Mouse (Mus musculus) CH12F3 (cell line): ENCODE results near the gene Gm39115.
"Not testable (repeated sequence)": the region's sequence is repeated elsewhere in the genome, so short reads cannot be mapped to it uniquely, and the experiment has no call there.

Experiments
- in situ Hi-C: fragments of 300-500 bp; cut with MboI; formaldehyde crosslinking; loops from 2 replicates; pipeline ENCODE4 v1.14.3; 2020; ENCODE audit warnings: low sequenced_read_pairs

Gene Gm39115

DNA sequence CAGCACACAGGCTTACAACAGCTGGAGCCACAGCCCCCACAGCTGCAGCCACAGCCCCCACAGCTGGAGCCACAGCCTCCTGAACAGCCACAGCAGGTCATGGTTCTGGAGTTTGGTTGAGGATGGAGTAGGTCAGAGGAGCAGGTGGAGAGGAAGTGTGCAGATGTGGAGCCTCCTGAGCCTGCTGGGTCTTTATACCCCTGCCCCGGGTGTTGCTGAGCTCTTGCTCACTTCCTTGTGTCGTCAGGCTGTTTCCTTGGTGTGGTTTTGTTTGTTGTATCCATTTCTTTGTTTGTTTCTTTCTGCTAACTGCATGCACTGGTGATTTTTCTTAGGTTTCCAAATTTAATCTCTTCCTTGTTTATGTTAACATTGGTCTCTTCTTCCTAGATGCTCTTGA lies at the start of gene Gm39115:
Gm39115 (minus strand) TSS at position 101 of the 400 bp plus-strand sequence.
- in situ Hi-C loops: not testable (repeated sequence)

DNA sequence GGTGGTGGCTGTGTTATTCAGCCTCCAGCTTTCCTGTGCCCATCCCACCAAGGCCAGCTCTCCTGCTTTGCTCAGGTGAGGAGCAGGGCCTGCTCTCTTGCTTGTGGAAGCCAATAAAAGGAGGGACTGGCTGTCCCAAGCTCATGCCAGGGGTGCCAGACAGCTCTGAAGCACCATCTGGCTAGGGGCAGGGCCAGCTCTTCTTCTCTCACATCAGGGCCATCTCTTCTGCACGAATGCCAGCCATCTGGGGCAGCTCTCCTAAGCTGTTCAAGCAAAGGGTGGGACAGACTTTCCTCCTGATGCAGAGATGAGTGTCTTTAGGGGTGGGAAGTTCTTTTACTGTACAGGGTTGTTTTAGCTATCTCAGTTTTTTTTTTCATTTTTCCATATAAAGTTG lies 45.2 kb upstream of the Gm39115 start:
- in situ Hi-C loops: no loop called here

DNA sequence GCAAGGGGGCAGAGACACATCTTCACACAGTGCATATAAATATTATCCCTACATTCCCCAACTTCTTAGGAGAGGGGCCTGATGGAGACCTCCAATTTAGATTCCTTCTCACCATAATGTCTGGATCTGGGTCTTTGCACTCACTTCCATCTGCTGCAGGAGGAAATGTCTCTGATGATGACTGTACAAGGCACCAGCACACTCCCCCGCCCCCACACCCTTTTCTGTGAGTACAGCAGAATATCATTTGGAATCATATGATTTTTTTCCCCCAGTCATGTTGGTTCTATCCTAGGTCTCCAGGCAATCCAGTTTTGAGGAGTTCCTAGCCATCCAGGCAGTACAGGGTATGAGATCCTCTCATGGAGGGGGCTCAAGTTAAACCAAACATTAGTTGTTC lies 42.9 kb upstream of the Gm39115 start:
- in situ Hi-C loops: no loop called here

DNA sequence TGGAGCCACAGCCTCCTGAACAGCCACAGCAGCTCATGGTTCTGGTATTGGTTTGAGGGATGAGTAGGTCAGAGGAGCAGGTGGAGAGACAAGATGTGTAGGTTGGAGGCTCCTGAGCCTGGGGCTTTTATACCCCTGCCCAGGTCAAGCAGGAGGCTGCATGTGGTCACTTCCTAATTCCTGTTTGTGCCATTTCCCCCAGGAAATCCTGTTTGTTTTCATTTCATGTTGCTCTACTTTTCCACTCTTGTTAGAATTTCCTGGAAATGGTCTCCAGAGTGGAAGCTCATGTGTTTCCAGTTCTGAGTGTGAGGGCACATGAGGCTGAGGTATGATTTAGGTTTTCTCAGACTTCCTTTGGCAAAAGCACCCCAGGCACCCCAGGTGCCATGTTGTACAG lies 40.1 kb upstream of the Gm39115 start, which contains the start of gene Krtap5-2:
Krtap5-2 (minus strand) TSS at position 101 of the 400 bp plus-strand sequence.
- in situ Hi-C loops: not testable (repeated sequence)

DNA sequence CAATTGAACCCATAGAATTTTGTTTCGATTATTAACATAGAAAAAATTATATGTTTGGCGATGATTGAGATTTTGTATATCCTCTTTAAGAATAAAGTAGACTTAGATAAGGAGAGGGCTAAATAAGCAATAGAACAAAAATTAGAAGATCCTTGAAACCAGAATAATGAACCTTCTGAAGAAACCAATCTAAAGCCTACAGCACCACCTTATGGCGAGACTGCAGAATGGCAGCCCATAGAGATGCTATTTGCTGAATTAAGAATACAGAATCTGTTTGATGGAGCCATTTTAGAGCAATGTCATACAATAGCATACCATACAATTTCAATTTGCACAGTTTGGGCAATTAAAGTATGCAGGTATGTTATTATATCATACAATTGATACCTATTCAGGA lies 34.0 kb upstream of the Gm39115 start:
- in situ Hi-C loops: no loop called here

DNA sequence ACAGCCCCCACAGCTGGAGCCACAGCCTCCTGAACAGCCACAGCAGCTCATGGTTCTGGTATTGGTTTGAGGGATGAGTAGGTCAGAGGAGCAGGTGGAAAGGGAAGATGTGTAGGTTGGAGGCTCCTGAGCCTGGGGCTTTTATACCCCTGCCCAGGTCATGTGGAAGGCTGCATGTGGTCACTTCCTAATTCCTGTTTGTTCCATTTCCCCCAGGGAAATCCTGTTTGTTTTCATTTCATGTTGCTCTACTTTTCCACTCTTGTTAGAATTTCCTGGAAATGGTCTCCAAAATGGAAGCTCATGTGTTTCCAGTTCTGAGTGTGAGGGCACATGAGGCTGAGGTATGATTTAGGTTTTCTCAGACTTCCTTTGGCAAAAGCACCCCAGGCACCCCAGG lies 29.8 kb upstream of the Gm39115 start, which contains the start of gene Gm4553:
Gm4553 (minus strand) TSS at position 101 of the 400 bp plus-strand sequence.
- in situ Hi-C loops: not testable (repeated sequence)

DNA sequence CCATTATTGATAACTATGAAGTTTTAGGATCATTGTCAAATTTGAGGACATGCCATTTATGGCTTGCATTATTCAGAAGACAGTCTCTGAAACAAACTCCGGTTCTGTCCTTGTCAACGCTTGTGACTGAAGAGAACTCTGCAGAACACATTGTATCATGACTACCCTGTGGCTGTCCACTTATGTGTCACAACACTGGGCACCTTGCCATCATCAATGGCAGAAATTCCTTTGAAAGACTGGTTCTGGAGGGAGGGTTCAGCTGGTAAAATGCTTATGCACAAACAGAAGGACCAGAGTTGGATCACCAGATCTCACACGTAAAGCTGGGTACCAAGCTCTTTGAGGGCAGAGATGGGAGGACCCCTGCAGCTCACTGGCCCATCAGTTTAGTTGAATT lies 23.5 kb upstream of the Gm39115 start:
- in situ Hi-C loops: no loop called here

DNA sequence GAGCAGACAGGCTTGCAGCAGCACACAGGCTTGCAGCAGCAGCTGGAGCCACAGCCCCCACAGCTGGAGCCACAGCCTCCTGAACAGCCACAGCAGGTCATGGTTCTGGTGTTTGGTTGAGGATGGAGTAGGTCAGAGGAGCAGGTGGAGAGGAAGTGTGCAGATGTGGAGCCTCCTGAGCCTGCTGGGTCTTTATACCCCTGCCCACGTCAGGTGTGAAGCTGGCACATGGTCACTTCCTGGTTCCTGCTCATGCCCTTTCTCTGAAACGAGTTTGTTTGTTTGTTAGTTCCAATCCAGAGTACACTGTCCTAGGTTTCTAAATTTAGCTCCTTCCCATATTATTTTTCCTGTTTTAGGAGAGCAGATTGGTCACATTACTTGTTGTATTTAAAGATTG lies 21.2 kb upstream of the Gm39115 start, which contains the start of gene Gm29735:
Gm29735 (minus strand) TSS at position 101 of the 400 bp plus-strand sequence.
- in situ Hi-C loops: not testable (repeated sequence)

DNA sequence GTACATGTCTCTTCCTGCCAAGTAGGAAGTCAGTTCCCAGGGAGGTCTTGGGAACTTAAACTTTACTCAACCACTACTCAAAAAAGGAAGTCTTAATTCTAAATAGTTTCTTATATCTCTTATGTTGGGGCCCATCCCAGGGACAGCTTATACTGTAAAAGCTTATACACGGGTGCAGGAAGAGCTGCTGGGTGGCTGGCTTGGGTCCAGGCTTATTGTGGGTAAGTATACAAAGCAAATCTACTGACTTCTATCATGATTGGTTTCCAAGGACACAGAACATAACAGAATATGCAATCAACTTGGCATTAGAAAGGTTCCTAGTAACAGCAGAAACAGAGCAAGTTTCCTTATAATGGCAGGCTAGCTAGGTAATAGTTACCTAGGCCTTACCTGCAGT lies 19.5 kb upstream of the Gm39115 start:
- in situ Hi-C loops: no loop called here

DNA sequence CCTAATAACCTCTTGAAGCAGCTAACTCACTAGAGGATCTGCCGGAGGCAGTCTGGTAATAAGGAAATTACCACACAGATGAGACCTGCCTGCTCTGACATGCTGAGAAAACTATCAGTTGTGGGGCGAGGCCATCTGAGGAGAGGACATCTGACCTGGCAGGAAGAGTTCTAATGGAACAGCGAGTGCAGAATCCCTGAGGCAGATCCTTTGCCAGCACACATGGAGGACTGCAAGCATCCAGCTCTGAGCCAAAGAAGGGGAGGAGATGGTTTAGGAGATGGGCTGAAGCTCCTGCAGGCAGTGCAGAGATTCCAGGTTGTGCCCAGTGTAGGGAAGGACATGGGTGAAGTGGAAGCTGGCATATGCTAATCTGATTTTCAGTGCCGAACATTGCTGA lies 16.4 kb upstream of the Gm39115 start:
- in situ Hi-C loops: no loop called here

DNA sequence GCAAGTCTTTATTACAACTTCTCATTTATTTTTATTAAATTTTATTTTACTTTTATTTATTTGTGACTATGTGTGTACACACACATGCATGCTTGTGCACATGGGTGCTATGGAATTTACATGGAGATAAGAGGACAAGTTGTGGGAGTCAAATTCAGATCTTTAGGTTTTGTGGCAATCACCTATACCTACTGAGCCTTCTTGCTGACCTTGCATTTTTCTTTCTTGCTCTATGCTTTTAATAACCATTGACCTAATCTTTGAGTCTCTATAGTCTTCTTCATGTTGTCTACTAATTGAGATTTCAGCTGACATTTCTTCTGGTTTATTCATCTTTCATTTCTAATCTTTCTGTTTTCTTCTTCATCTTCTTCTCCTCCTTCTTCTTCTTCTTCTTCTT lies 12.8 kb upstream of the Gm39115 start:
- in situ Hi-C loops: no loop called here

DNA sequence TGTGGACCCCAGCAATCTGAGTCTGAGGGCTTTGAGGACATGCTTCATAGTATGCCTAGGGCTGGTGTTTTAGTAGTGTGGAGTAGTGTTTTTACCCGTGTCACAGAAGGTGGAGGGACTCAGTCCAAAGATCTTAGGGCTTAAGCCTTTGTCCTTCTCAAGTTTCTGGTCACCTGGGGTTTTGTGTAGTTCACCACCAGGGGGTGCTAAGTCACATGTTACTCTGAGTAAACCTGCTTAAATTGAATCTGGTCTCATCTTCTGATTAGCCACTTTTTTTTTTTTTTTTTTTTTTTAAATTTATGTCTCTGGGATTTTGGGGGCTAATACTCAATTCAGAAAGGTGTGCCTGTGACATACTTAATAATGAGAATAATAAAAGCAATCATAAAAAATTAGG lies 10.2 kb upstream of the Gm39115 start:
- in situ Hi-C loops: no loop called here

DNA sequence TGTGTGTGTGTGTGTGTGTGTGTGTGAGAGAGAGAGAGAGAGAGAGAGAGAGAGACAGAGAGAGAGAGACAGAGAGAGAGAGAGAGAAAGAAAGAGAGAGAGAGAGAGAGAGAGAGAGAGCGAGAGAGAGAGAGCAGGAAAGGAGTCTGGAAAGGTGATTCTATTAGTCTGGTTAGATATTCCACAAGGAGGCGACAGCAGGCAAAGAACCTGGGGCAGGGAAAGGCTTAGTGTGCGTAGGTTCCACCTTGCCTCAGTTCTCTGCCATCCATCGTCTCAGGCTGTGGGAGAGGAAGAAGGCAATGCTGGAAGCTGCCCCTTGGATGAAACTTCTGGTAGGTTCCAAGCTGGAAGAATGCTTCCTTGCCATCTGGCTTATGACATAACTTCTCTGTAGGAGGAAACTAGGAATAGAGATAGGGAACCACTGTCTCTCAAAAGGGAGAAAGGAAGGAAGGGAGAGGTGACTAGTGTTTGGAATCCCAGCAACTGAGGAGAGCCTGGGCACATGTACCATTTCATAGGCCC lies 9.6 kb upstream of the Gm39115 start:
- in situ Hi-C loops: no loop called here

DNA sequence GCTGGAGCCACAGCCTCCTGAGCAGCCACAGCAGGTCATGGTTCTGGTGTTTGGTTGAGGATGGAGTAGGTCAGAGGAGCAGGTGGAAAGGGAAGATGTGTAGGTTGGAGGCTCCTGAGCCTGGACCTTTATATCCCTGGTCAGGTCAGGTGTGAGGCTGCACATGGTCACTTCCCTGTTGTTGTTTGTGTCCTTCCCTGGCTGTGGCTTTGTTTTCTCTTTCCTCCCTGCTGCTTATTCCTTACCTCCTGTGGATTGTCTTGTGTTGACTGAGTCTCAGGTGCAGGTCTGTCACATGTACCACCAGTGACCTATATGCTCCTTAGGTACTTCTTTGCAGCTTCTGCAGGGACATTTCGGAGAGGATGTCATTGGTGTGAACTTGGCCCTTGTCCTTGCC lies 8.7 kb upstream of the Gm39115 start, which contains the start of gene Gm45337:
Gm45337 (minus strand) TSS at position 101 of the 400 bp plus-strand sequence.
- in situ Hi-C loops: no loop called here

DNA sequence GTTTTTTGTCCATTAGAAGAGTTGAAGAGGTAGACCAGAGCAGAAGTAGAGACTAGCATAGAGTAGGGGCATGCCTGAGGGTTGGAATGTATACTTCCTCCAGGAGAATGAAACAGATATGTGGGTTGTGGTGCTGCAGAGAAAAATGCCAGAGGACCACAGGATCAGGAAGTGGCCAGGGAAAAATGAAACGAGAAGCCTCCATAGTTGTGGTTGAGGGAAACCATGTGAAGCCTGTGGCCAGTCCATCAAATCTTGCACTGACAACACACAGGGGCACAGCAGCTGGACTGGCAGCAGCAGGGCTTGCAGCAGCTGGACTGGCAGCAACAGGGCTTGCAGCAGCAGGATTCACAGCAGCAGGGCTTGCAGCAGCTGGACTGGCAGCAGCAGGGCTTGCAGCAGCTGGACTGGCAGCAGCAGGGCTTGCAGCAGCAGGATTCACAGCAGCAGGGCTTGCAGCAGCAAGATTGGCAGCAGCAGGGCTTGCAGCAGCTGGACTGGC lies 7.7 kb upstream of the Gm39115 start:
- in situ Hi-C loops: not testable (repeated sequence)

DNA sequence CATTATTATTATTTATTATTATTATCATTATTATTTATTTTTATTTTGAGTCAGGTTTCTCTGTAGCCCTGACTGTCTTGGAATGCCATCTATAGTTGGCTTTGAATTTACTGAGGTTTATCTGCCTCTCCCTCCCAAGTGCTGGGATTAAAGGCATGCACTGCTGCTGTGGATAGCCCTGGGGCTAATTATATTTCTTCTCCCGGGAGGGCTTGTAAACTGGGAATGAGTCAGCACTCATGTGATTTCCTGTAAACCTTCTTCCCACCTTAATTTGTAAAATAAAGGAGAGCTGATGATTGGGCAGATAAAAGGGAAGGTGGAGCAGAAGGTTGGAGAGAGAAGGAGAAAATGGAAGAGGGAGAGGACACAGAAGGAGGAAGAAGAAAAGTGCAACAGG lies 4.9 kb upstream of the Gm39115 start:
- in situ Hi-C loops: no loop called here

DNA sequence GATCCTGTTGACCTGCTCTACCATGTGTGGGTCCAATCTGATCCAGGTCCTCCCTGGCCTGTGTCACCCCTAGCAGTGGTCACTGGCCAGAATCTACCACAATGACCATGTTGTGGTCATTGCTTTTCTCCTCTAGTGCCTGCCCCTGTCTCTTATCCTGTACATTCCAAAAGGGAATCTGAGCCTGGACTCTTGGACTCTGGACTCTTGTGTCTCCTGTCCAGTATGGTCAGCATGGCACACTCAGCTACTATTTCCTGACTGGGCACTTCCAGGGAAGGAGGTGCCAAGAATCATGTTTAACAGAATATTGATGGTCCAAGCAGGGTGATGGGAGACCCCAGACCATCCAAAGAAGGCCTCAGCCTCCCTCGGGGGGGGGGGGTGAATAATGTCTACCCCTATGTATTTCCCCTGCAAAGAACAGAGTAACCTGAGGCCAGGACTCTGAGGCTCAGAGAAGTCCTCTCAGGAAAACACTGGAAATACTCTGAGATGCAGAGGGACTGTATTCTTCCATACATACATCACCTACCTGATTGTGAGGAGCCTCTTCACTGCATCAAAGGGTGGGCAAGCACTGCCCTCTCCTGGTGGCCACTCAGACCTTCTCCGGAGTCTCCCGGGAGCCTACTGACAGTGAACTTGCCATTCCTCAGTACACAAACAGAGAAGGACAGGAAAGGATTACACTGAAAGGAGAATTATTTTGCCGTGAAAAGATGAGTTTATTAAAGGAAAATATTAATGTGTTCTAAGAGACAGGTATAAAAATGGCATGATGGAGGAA lies 1.4 kb downstream of the Gm39115 start:
- in situ Hi-C loops: no loop called here

DNA sequence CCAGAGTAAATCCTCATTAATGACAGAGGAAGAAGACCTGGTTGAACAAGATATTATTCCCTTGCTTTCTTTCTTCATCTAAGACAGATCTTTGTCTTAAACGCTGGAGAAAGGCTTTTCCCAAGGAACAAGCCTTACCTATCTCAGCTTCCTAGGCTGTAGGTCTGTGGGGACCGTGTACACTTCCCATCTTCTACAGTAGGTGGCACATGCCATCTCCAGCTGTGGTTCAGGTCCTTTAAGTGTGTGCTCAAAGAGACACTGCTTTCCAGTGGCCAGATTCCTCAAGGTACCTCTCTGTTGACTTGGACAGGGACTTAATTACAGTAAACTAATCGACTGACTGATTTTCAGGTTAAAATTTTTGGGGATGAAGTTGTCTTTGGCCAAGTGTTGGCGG lies 7.0 kb downstream of the Gm39115 start:
- in situ Hi-C loops: no loop called here

DNA sequence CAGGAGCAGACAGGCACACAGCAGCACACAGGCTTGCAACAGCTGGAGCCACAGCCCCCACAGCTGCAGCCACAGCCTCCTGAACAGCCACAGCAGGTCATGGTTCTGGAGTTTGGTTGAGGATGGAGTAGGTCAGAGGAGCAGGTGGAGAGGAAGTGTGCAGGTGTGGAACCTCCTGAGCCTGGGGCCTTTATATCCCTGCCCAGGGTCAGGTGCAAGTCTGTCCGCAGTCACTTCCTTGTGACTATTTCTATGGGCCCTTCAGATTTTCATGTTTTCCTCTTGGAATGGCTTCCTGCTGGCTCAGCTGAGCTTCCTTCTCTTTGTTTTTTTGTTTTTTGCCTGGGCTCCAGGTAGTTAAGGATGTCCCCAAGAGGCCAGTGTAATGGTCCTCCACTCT lies 15.2 kb downstream of the Gm39115 start, which contains the start of gene Gm45618:
Gm45618 (minus strand) TSS at position 101 of the 400 bp plus-strand sequence.
- in situ Hi-C loops: not testable (repeated sequence)

DNA sequence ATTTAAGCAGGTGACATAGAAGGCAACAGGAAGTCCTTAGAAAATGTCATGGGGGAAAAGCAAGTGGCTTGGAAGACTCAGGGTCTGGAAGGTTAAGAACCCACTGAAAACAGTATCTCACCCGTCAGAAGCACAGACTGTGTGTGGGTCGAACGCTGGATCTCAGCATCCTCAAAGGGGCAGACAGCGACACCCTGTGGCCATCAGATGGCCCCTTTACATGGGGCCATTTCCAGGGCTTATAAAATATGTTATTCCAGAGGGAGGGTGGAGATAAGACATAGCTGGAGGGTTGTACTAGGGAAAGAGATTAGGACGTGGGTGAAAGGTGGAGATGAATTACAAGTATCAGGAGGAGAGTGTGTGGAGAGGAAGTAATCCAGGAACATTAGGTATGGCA lies 16.2 kb downstream of the Gm39115 start:
- in situ Hi-C loops: no loop called here

DNA sequence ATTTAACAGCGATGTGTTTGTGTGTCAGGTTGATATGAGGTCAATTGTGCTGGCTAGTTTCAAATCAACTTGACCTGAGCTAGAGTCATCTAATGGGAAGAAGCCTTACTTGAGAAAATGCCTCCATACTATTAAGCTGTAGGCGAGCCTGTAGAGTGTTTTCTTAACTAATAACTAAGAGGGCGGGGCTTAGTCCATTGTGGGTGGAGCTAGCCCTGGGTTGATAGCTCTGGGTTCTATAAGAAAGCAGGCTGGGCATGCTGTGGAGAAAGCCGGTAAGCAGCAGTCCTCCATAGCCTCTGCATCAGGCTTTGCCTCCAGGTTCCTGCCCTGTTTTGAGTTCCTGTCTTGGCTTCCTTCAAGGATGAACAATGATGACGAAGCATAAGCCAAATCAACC lies 31.1 kb downstream of the Gm39115 start:
- in situ Hi-C loops: no loop called here

DNA sequence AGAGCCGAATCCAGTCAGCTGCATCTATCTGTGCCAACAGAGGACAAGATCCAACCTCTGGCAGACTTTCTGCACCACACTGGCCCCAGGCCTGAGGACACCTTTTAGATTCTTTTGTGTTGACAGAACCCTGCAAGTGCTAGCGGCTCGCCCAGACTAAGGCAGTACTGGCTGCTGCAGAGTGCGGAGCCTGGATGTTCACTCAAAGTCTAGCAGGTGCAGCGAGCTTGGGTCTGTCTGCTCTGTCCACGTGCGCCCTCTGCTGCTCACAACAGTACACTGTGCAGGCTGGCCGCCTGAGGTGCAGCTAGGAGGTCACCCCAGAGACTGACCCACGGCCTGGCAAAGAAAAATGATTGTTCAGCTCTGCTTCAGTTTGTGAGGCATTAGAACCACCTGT lies 38.1 kb downstream of the Gm39115 start:
- in situ Hi-C loops: no loop called here
